Mouse (Mus musculus): Measurements from ENCODE around the gene Cadm1. TPM values are rescaled to one million over a fixed set of nuclear protein-coding genes. Genes with fewer than 3 reads are reported as not detected.

Cadm1 gene
- polyA plus RNA-seq, 1 experiment = 70.3 TPM

DNA sequence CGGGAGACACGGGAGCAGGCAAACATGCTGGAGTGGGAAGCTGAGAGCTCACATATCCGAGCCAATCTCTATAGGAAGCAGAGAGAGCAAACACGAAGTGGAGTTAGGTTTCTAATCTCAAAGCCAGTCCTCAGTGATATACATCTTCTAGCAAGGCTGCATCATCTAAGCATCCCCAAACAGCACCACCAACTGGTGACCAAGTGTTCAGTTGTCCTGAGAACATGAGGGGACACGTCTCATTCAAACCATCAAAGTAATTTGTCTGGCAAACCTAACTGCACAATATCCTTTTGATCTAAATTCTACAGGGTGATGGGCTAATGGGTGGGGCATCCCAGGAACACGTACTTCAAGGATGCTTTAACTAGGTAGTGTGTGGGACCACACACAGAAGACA lies 376.5 kb downstream of the Cadm1 start:
- H3K9ac ChIP-seq (ENCODE audit: low read depth, poor library complexity, severe bottlenecking) = no peak overlapping the region
- H3K4me3 ChIP-seq (ENCODE audit: low read depth, low read length) = no peak overlapping the region
- no peaks in the 10 kb centered on the region for H3K36me3 ChIP-seq (ENCODE audit: control insufficient read depth, insufficient read depth, low read length, poor library complexity, severe bottlenecking)
- H3K27me3 ChIP-seq (ENCODE audit: control insufficient read depth, insufficient read depth, low read length, poor library complexity, severe bottlenecking) = no peaks in the 10 kb centered on the region
- no peaks in the 10 kb centered on the region for H3K4me1 ChIP-seq (ENCODE audit: control insufficient read depth, insufficient read depth, low read length)
- TF ChIP-seq CTCF (IDR thresholded peaks at IDR 0.05; ENCODE audit: low read depth, low read length) (no peak), POLR2A (IDR thresholded peaks at IDR 0.05; ENCODE audit: insufficient read depth, low read length) (no peak), EP300 (IDR thresholded peaks at IDR 0.05; ENCODE audit: insufficient read depth, low read depth, low read length) (no peak)
- no peak overlapping the region for H3K27ac ChIP-seq (ENCODE audit: insufficient read depth, low read length)
- no peaks in the 10 kb centered on the region for H3K9me3 ChIP-seq (replicated peaks; ENCODE audit: control insufficient read depth, insufficient read depth, low read length, poor library complexity, severe bottlenecking)

Data from ES-Bruce4 (cell line).